Mouse (Mus musculus): ENCODE measurements around the gene Wipi1.

GRCm38 (mm10) chr11:109544432-109544831 lies 67.3 kb downstream of the Wipi1 start:
- TF ChIP-seq EP300 (IDR thresholded peaks at IDR 0.05; ENCODE audit: low read depth) (no peak), CTCF (IDR thresholded peaks at IDR 0.05; ENCODE audit: low read depth) (no peak)
